Mouse (Mus musculus) cerebellum, postnatal 25 days (tissue): ENCODE data around the gene Cfap73.

Experiments
- DNase-seq, 2 experiments: peaks; one replicate each; pipeline ENCODE4 v3.0.0; 2021; ENCODE audit warnings: mixed read lengths in 2 of 2

Cfap73 gene

GRCm38 (mm10) chr5:120647361-120647760 is 13.3 kb upstream of the Cfap73 start:
- DNase-seq, result no peak

GRCm38 (mm10) chr5:120645851-120646250 is 11.8 kb upstream of the Cfap73 start:
- peak; percentile 40 to 69 for DNase-seq

GRCm38 (mm10) chr5:120644227-120644626 is 10.2 kb upstream of the Cfap73 start:
- no peak for DNase-seq

- DNase-seq, result peak; percentile 75 to 85
These were observed 9.5 kb upstream of the Cfap73 start for GRCm38 (mm10) chr5:120643365-120644085.

GRCm38 (mm10) chr5:120640094-120640493 is 6.1 kb upstream of the Cfap73 start:
- DNase-seq, result no peak

GRCm38 (mm10) chr5:120635633-120636032 is 1.6 kb upstream of the Cfap73 start:
- DNase-seq, result no peak

- no peak for DNase-seq
These were observed 825 bp upstream of the Cfap73 start for GRCm38 (mm10) chr5:120634860-120635259.

- DNase-seq, result no peak
These were observed 2.1 kb downstream of the Cfap73 start for GRCm38 (mm10) chr5:120631892-120632291.

- DNase-seq, result peak in 1 of 2 experiments; percentile 20
These were observed 2.9 kb downstream of the Cfap73 start for GRCm38 (mm10) chr5:120631128-120631527.

GRCm38 (mm10) chr5:120628624-120629023 is 5.4 kb downstream of the Cfap73 start:
- DNase-seq, result peak; percentile 38 to 50

GRCm38 (mm10) chr5:120627515-120628300 is 6.3 kb downstream of the Cfap73 start:
- peak in 1 of 2 experiments; percentile 20 for DNase-seq

GRCm38 (mm10) chr5:120626399-120626798 is 7.6 kb downstream of the Cfap73 start:
- DNase-seq, result peak; percentile 19 to 46

- peak; percentile 48 to 59 for DNase-seq
These were observed 9.6 kb downstream of the Cfap73 start for GRCm38 (mm10) chr5:120624427-120624826.

- peak in 1 of 2 experiments; percentile 21 for DNase-seq
These were observed 11.7 kb downstream of the Cfap73 start for GRCm38 (mm10) chr5:120622198-120622851.

- peak in 1 of 2 experiments; percentile 26 for DNase-seq
These were observed 12.2 kb downstream of the Cfap73 start for GRCm38 (mm10) chr5:120621846-120622197.

GRCm38 (mm10) chr5:120621078-120621765 is 12.8 kb downstream of the Cfap73 start:
- peak in 1 of 2 experiments; percentile 16 for DNase-seq

GRCm38 (mm10) chr5:120620375-120621077 is 13.5 kb downstream of the Cfap73 start:
- DNase-seq, result peak; percentile 91 to 92

GRCm38 (mm10) chr5:120619201-120619600 is 14.8 kb downstream of the Cfap73 start:
- DNase-seq, result peak; percentile 84 to 90

- DNase-seq, result peak in 1 of 2 experiments; percentile 20
These were observed 15.3 kb downstream of the Cfap73 start for GRCm38 (mm10) chr5:120618778-120619177.

- DNase-seq, result peak in 1 of 2 experiments; percentile 60
These were observed 18.1 kb downstream of the Cfap73 start for GRCm38 (mm10) chr5:120615903-120616302.

- peak; percentile 99 to 100 for DNase-seq
These were observed 21.0 kb downstream of the Cfap73 start for GRCm38 (mm10) chr5:120612822-120613604.
